Mouse (Mus musculus): ENCODE data around the gene Kmt2c. TPM values are rescaled to one million over a fixed set of nuclear protein-coding genes. Genes with fewer than 3 reads are reported as not detected.

Gene Kmt2c
- polyA plus RNA-seq (2015; fragmentation: Nextera tagmentation; extraction: Ambion mirVana) = 12.1 and 13.1 TPM in 2 replicates

- Histone ChIP-seq H3K4me1 (ENCODE audit: control insufficient read depth, insufficient read depth, low read depth, low read length) (peaks cover 14% of the 10 kb centered on the region), H3K27me3 (replicated peaks; ENCODE audit: control insufficient read depth, insufficient read depth, low read length) (no peaks in the 10 kb centered on the region), H3K36me3 (ENCODE audit: control insufficient read depth, insufficient read depth, low read length) (no peaks in the 10 kb centered on the region), H3K9me3 (ENCODE audit: control insufficient read depth, low read length) (no peaks in the 10 kb centered on the region), H3K4me2 (ENCODE audit: low read length) (peak within 1 kb of the TSS; percentile 79), H3K4me3 (ENCODE audit: low read length) (peak within 1 kb of the TSS; percentile 99), H3K9ac (ENCODE audit: low read depth, low read length) (peak within 1 kb of the TSS; percentile 95), H3K27ac (ENCODE audit: low read depth, low read length) (peak within 1 kb of the TSS; percentile 99)
- WGBS = 0% methylated on average over 31 of the region's 54 CpGs
- peak; percentile 22; the same call in 1 of the 2 replicates for ATAC-seq
These were observed at the start of gene Kmt2c for GRCm38 (mm10) chr5:25498346-25498820. TSS of gene Kmt2c (minus strand) at chr5:25498783.

GRCm38 (mm10) chr5:25546912-25547311, 48.3 kb upstream of the Kmt2c start:
- Histone ChIP-seq H3K4me2 (ENCODE audit: low read length) (no peak overlapping the region), H3K36me3 (ENCODE audit: control insufficient read depth, insufficient read depth, low read length) (no peaks in the 10 kb centered on the region), H3K27me3 (replicated peaks; ENCODE audit: control insufficient read depth, insufficient read depth, low read length) (no peaks in the 10 kb centered on the region), H3K9me3 (ENCODE audit: control insufficient read depth, low read length) (no peaks in the 10 kb centered on the region), H3K27ac (ENCODE audit: low read depth, low read length) (no peak overlapping the region), H3K4me1 (ENCODE audit: control insufficient read depth, insufficient read depth, low read depth, low read length) (no peaks in the 10 kb centered on the region), H3K4me3 (ENCODE audit: low read length) (no peak overlapping the region), H3K9ac (ENCODE audit: low read depth, low read length) (no peak overlapping the region)
- WGBS = 98% methylated on average over 2 of the region's 2 CpGs
- ATAC-seq = no peak

GRCm38 (mm10) chr5:25544566-25544965, 46.0 kb upstream of the Kmt2c start:
- Histone ChIP-seq H3K4me1 (ENCODE audit: control insufficient read depth, insufficient read depth, low read depth, low read length) (no peaks in the 10 kb centered on the region), H3K9ac (ENCODE audit: low read depth, low read length) (no peak overlapping the region), H3K27me3 (replicated peaks; ENCODE audit: control insufficient read depth, insufficient read depth, low read length) (no peaks in the 10 kb centered on the region), H3K4me2 (ENCODE audit: low read length) (no peak overlapping the region), H3K27ac (ENCODE audit: low read depth, low read length) (no peak overlapping the region), H3K9me3 (ENCODE audit: control insufficient read depth, low read length) (no peaks in the 10 kb centered on the region), H3K4me3 (ENCODE audit: low read length) (no peak overlapping the region), H3K36me3 (ENCODE audit: control insufficient read depth, insufficient read depth, low read length) (no peaks in the 10 kb centered on the region)
- no peak for ATAC-seq
- 76% methylated on average over 5 of the region's 5 CpGs for WGBS

GRCm38 (mm10) chr5:25544061-25544460, 45.5 kb upstream of the Kmt2c start:
- H3K27me3 ChIP-seq (replicated peaks; ENCODE audit: control insufficient read depth, insufficient read depth, low read length) = no peaks in the 10 kb centered on the region
- no peak overlapping the region for H3K4me3 ChIP-seq (ENCODE audit: low read length)
- H3K36me3 ChIP-seq (ENCODE audit: control insufficient read depth, insufficient read depth, low read length) = no peaks in the 10 kb centered on the region
- H3K9me3 ChIP-seq (ENCODE audit: control insufficient read depth, low read length) = no peaks in the 10 kb centered on the region
- H3K27ac ChIP-seq (ENCODE audit: low read depth, low read length) = no peak overlapping the region
- no peak overlapping the region for H3K4me2 ChIP-seq (ENCODE audit: low read length)
- ATAC-seq = no peak
- H3K4me1 ChIP-seq (ENCODE audit: control insufficient read depth, insufficient read depth, low read depth, low read length) = no peaks in the 10 kb centered on the region
- no peak overlapping the region for H3K9ac ChIP-seq (ENCODE audit: low read depth, low read length)
- WGBS = 79% methylated on average over 3 of the region's 3 CpGs

- Histone ChIP-seq H3K9ac (ENCODE audit: low read depth, low read length) (no peak overlapping the region), H3K36me3 (ENCODE audit: control insufficient read depth, insufficient read depth, low read length) (no peaks in the 10 kb centered on the region), H3K9me3 (ENCODE audit: control insufficient read depth, low read length) (no peaks in the 10 kb centered on the region), H3K4me1 (ENCODE audit: control insufficient read depth, insufficient read depth, low read depth, low read length) (no peaks in the 10 kb centered on the region), H3K27me3 (replicated peaks; ENCODE audit: control insufficient read depth, insufficient read depth, low read length) (no peaks in the 10 kb centered on the region), H3K27ac (ENCODE audit: low read depth, low read length) (no peak overlapping the region), H3K4me2 (ENCODE audit: low read length) (no peak overlapping the region), H3K4me3 (ENCODE audit: low read length) (no peak overlapping the region)
- no peak for ATAC-seq
- 71% methylated on average over 2 of the region's 2 CpGs for WGBS
These were observed 43.1 kb upstream of the Kmt2c start for GRCm38 (mm10) chr5:25541661-25542060.

- Histone ChIP-seq H3K9ac (ENCODE audit: low read depth, low read length) (no peak overlapping the region), H3K27me3 (replicated peaks; ENCODE audit: control insufficient read depth, insufficient read depth, low read length) (no peaks in the 10 kb centered on the region), H3K4me1 (ENCODE audit: control insufficient read depth, insufficient read depth, low read depth, low read length) (no peaks in the 10 kb centered on the region), H3K9me3 (ENCODE audit: control insufficient read depth, low read length) (no peaks in the 10 kb centered on the region), H3K36me3 (ENCODE audit: control insufficient read depth, insufficient read depth, low read length) (no peaks in the 10 kb centered on the region), H3K4me3 (ENCODE audit: low read length) (no peak overlapping the region), H3K27ac (ENCODE audit: low read depth, low read length) (no peak overlapping the region), H3K4me2 (ENCODE audit: low read length) (no peak overlapping the region)
- WGBS = 83% methylated on average over 3 of the region's 3 CpGs
- ATAC-seq = no peak
These were observed 42.3 kb upstream of the Kmt2c start for GRCm38 (mm10) chr5:25540921-25541320.

- Histone ChIP-seq H3K9me3 (ENCODE audit: control insufficient read depth, low read length) (no peaks in the 10 kb centered on the region), H3K27me3 (replicated peaks; ENCODE audit: control insufficient read depth, insufficient read depth, low read length) (no peaks in the 10 kb centered on the region), H3K4me2 (ENCODE audit: low read length) (no peak overlapping the region), H3K27ac (ENCODE audit: low read depth, low read length) (no peak overlapping the region), H3K4me1 (ENCODE audit: control insufficient read depth, insufficient read depth, low read depth, low read length) (no peaks in the 10 kb centered on the region), H3K9ac (ENCODE audit: low read depth, low read length) (no peak overlapping the region), H3K36me3 (ENCODE audit: control insufficient read depth, insufficient read depth, low read length) (no peaks in the 10 kb centered on the region), H3K4me3 (ENCODE audit: low read length) (no peak overlapping the region)
- no peak for ATAC-seq
These were observed 41.8 kb upstream of the Kmt2c start for GRCm38 (mm10) chr5:25540412-25540811.

- ATAC-seq = no peak
- H3K36me3 ChIP-seq (ENCODE audit: control insufficient read depth, insufficient read depth, low read length) = no peaks in the 10 kb centered on the region
- no peaks in the 10 kb centered on the region for H3K27me3 ChIP-seq (replicated peaks; ENCODE audit: control insufficient read depth, insufficient read depth, low read length)
- H3K4me1 ChIP-seq (ENCODE audit: control insufficient read depth, insufficient read depth, low read depth, low read length) = no peaks in the 10 kb centered on the region
- H3K4me3 ChIP-seq (ENCODE audit: low read length) = no peak overlapping the region
- no peak overlapping the region for H3K4me2 ChIP-seq (ENCODE audit: low read length)
- WGBS = 43% methylated on average over 6 of the region's 6 CpGs
- no peak overlapping the region for H3K9ac ChIP-seq (ENCODE audit: low read depth, low read length)
- no peak overlapping the region for H3K27ac ChIP-seq (ENCODE audit: low read depth, low read length)
- no peaks in the 10 kb centered on the region for H3K9me3 ChIP-seq (ENCODE audit: control insufficient read depth, low read length)
These were observed 38.4 kb upstream of the Kmt2c start for GRCm38 (mm10) chr5:25536921-25537409.

GRCm38 (mm10) chr5:25536451-25536850, 37.9 kb upstream of the Kmt2c start:
- no peak overlapping the region for H3K4me3 ChIP-seq (ENCODE audit: low read length)
- no peak for ATAC-seq
- WGBS = 53% methylated on average over 2 of the region's 2 CpGs
- H3K27ac ChIP-seq (ENCODE audit: low read depth, low read length) = no peak overlapping the region
- no peaks in the 10 kb centered on the region for H3K27me3 ChIP-seq (replicated peaks; ENCODE audit: control insufficient read depth, insufficient read depth, low read length)
- H3K9ac ChIP-seq (ENCODE audit: low read depth, low read length) = no peak overlapping the region
- H3K4me1 ChIP-seq (ENCODE audit: control insufficient read depth, insufficient read depth, low read depth, low read length) = no peaks in the 10 kb centered on the region
- no peaks in the 10 kb centered on the region for H3K9me3 ChIP-seq (ENCODE audit: control insufficient read depth, low read length)
- H3K4me2 ChIP-seq (ENCODE audit: low read length) = no peak overlapping the region
- H3K36me3 ChIP-seq (ENCODE audit: control insufficient read depth, insufficient read depth, low read length) = no peaks in the 10 kb centered on the region

GRCm38 (mm10) chr5:25535566-25535965, 37.0 kb upstream of the Kmt2c start:
- Histone ChIP-seq H3K36me3 (ENCODE audit: control insufficient read depth, insufficient read depth, low read length) (no peaks in the 10 kb centered on the region), H3K9ac (ENCODE audit: low read depth, low read length) (no peak overlapping the region), H3K4me1 (ENCODE audit: control insufficient read depth, insufficient read depth, low read depth, low read length) (no peaks in the 10 kb centered on the region), H3K27ac (ENCODE audit: low read depth, low read length) (no peak overlapping the region), H3K27me3 (replicated peaks; ENCODE audit: control insufficient read depth, insufficient read depth, low read length) (no peaks in the 10 kb centered on the region), H3K9me3 (ENCODE audit: control insufficient read depth, low read length) (no peaks in the 10 kb centered on the region), H3K4me3 (ENCODE audit: low read length) (no peak overlapping the region), H3K4me2 (ENCODE audit: low read length) (no peak overlapping the region)
- 86% methylated on average over 2 of the region's 2 CpGs for WGBS
- no peak for ATAC-seq

Measured in hindbrain, embryonic 16.5 days (tissue).